Mouse (Mus musculus): ENCODE results near the gene Fam161a.

DNA sequence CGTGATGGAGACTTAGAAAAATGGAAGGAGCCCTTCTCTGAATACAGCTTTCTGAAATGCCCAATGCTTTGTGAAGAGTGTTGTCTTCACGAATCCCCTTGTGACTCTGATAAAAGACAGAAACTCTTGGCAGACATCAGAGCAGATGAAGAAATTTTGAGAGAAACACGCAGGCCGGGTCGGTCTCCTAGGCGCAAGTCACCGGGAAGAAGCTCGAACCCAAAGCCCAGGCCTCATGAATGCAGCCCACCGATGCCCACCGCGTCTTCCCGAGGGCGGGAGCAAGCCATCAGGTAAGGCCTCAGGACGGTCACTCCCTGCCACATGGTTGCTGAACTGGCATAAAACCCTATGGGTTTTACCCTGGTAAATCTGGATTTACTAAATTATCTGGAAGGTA is 13.5 kb downstream of the Fam161a start:
- TF ChIP-seq CTCF (IDR thresholded peaks at IDR 0.05; ENCODE audit: low read depth) (no peak), EP300 (IDR thresholded peaks at IDR 0.05; ENCODE audit: low read depth) (no peak)
